Mouse (Mus musculus) stomach, postnatal 0 days (tissue): ENCODE results near the gene 9530077C05Rik.
"Not testable (repeated sequence)": the region's sequence is repeated elsewhere in the genome, so short reads cannot be mapped to it uniquely, and the experiment has no call there.

ENCODE experiments used
- CTCF ChIP-seq: IDR thresholded peaks from 2 replicates; pipeline ENCODE4 v1.5.1; 2016; ENCODE audit warnings: antibody characterized with exemption, low read depth, mild to moderate bottlenecking, moderate library complexity
- EP300 ChIP-seq: optimal IDR thresholded peaks from 2 replicates; pipeline ENCODE3; 2016; ENCODE audit warnings: antibody characterized with exemption

DNA sequence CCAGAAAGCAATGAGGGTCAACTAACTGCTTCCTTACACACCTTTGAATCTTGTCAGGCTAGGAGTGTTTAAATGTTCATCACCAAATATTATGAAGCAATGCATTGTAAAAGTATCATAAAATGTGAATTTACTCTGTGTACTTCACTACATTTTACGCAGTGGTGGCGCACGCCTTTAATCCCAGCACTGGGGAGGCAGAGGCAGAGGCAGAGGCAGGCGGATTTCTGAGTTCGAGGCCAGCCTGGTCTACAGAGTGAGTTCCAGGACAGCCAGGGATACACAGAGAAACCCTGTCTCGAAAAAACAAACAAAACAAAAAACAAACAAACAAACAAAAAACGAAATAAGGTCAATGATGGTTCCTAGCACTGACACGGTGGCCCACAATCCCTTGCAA, 42.7 kb downstream of the 9530077C05Rik start, which contains the start of gene Gm17545:
- TF ChIP-seq CTCF, EP300: not testable (repeated sequence)
